Mouse (Mus musculus) hindbrain, embryonic 12.5 days (tissue): ENCODE measurements at regions not wholly inside any gene's neighbourhood (a gene's known extent, or its start where the extent isn't known, plus 50 kb on each side); places are given as distances from the start of the nearest gene placed in this dataset.

ENCODE experiments used
- ATAC-seq: fragments of 200-750 bp; cut with Nextera tagmentation; 2 replicates; pipeline ENCODE4 v1.8.0; 2017; ENCODE audit warnings: moderate TSS enrichment; ENCODE audit not compliant: low FRiP score
- H3K27ac ChIP-seq: fragments of 300-500 bp; sonication (generic); 2 replicates; pipeline ENCODE4 v1.5.1; 2016; ENCODE audit warnings: mild to moderate bottlenecking
- H3K27me3 ChIP-seq: fragments of 300-500 bp; sonication (generic); 2 replicates; pipeline ENCODE4 v1.6.1; 2016; ENCODE audit warnings: mild to moderate bottlenecking
- H3K36me3 ChIP-seq: fragments of 300-500 bp; sonication (generic); 2 replicates; pipeline ENCODE4 v1.6.1; 2016; ENCODE audit warnings: mild to moderate bottlenecking
- H3K4me1 ChIP-seq: fragments of 300-500 bp; sonication (generic); 2 replicates; pipeline ENCODE4 v1.6.1; 2016
- H3K4me2 ChIP-seq: fragments of 300-500 bp; sonication (generic); replicated peaks from 2 replicates; pipeline ENCODE4 v1.6.1; 2016; ENCODE audit warnings: mild to moderate bottlenecking
- H3K4me3 ChIP-seq: fragments of 300-500 bp; sonication (generic); 2 replicates; pipeline ENCODE4 v1.5.1; 2016; ENCODE audit warnings: mild to moderate bottlenecking
- H3K9ac ChIP-seq: fragments of 300-500 bp; sonication (generic); 2 replicates; pipeline ENCODE4 v1.6.1; 2016; ENCODE audit warnings: mild to moderate bottlenecking, moderate library complexity
- H3K9me3 ChIP-seq: fragments of 300-500 bp; sonication (generic); replicated peaks from 2 replicates; pipeline ENCODE4 v1.6.1; 2016; ENCODE audit warnings: mild to moderate bottlenecking
- WGBS: fragments of 180-500 bp; shearing (Covaris S2); methylation state at CpG from one replicate; pipeline ENCODE4 v1.1.7; 2016; 5-methylcytosine and 5-hydroxymethylcytosine counted together

GRCm38 (mm10) chr5:148454200-148454599 is 54.5 kb upstream of the Slc7a1 start:
- no peak overlapping the region for H3K4me2 ChIP-seq
- H3K4me3 ChIP-seq = no peak overlapping the region
- no peak overlapping the region for H3K9ac ChIP-seq
- 68% methylated on average over 5 of the region's 5 CpGs for WGBS
- no peaks in the 10 kb centered on the region; the same call in 1 of the 2 replicates for H3K9me3 ChIP-seq
- H3K4me1 ChIP-seq = peaks cover 16% of the 10 kb centered on the region; the same call in 1 of the 2 replicates
- no peaks in the 10 kb centered on the region for H3K36me3 ChIP-seq
- H3K27me3 ChIP-seq = no peaks in the 10 kb centered on the region
- H3K27ac ChIP-seq = no peak overlapping the region
- no peak for ATAC-seq

- WGBS = 49% methylated on average over 12 of the region's 12 CpGs
- no peaks in the 10 kb centered on the region; the same call in 1 of the 2 replicates for H3K9me3 ChIP-seq
- no peak overlapping the region for H3K4me2 ChIP-seq
- no peaks in the 10 kb centered on the region for H3K27me3 ChIP-seq
- peaks cover 16% of the 10 kb centered on the region; the same call in 1 of the 2 replicates for H3K4me1 ChIP-seq
- ATAC-seq = peak; percentile 67
- H3K4me3 ChIP-seq = no peak overlapping the region
- no peak overlapping the region for H3K9ac ChIP-seq
- no peaks in the 10 kb centered on the region for H3K36me3 ChIP-seq
- peak overlapping the region; percentile 50 for H3K27ac ChIP-seq
Measured at GRCm38 (mm10) chr5:148453776-148454175, 54.1 kb upstream of the Slc7a1 start.

GRCm38 (mm10) chr5:148452909-148453632 is 53.4 kb upstream of the Slc7a1 start:
- H3K9ac ChIP-seq = no peak overlapping the region
- H3K27me3 ChIP-seq = no peaks in the 10 kb centered on the region
- no peaks in the 10 kb centered on the region for H3K36me3 ChIP-seq
- peaks cover 16% of the 10 kb centered on the region; the same call in 1 of the 2 replicates for H3K4me1 ChIP-seq
- 55% methylated on average over 17 of the region's 17 CpGs for WGBS
- ATAC-seq = peak; percentile 81
- no peak overlapping the region for H3K4me3 ChIP-seq
- no peaks in the 10 kb centered on the region; the same call in 1 of the 2 replicates for H3K9me3 ChIP-seq
- peak overlapping the region; percentile 50 for H3K27ac ChIP-seq
- 0 out of 2 replicates have a peak overlapping the region, but pooled peaks have one; percentile 4 for H3K4me2 ChIP-seq

GRCm38 (mm10) chr5:148451811-148452210 is 52.1 kb upstream of the Slc7a1 start:
- H3K4me1 ChIP-seq = peaks cover 16% of the 10 kb centered on the region; the same call in 1 of the 2 replicates
- H3K9ac ChIP-seq = no peak overlapping the region
- no peaks in the 10 kb centered on the region for H3K27me3 ChIP-seq
- no peak overlapping the region for H3K4me2 ChIP-seq
- no peak for ATAC-seq
- 41% methylated on average over 7 of the region's 7 CpGs for WGBS
- H3K9me3 ChIP-seq = no peaks in the 10 kb centered on the region
- H3K4me3 ChIP-seq = no peak overlapping the region
- H3K27ac ChIP-seq = no peak overlapping the region
- H3K36me3 ChIP-seq = no peaks in the 10 kb centered on the region

GRCm38 (mm10) chr5:148450924-148451323 is 51.2 kb upstream of the Slc7a1 start:
- H3K27me3 ChIP-seq = no peaks in the 10 kb centered on the region
- peaks cover 16% of the 10 kb centered on the region; the same call in 1 of the 2 replicates for H3K4me1 ChIP-seq
- no peak overlapping the region for H3K4me3 ChIP-seq
- WGBS = 41% methylated on average over 11 of the region's 11 CpGs
- H3K9me3 ChIP-seq = 0 out of 2 replicates have a peak, but pooled peaks cover under 1% of the 10 kb centered on the region
- no peak overlapping the region for H3K9ac ChIP-seq
- no peak overlapping the region for H3K27ac ChIP-seq
- no peaks in the 10 kb centered on the region for H3K36me3 ChIP-seq
- H3K4me2 ChIP-seq = no peak overlapping the region
- no peak for ATAC-seq
